9 mouse cellular contexts compared by ENCODE assay signal in the genomic region with DNA sequence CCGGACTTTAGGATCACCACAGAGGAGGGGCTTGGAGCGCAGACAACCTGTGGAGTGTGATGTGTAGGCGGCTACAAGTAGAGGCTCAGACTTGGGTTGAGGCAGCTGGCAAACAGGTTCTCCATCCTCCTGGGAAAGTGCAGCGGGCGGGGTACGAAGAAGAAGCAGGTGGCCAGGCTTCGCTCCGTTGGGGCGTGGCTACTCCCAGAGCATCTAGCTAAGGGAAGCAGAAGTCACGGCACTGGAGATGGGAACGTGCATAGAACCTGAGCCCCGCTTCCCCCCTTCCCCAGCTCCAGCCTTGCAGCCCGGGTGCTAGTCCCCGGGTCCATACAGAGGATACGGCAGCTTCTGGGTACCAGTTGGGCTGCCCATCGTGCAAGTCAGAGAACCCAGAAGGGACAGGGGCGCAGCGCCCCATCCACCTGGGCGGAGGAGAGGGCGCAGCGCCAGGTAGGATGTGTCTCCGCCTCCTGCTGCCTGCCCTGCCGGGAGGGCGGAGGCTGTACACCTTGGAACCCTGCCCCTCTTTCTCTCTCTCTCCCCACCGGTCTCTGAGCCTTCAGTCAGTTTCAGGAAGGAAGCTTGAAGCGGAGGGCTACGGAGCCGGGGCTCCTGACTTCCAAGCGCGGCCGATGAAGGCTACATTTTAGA. TPM values are rescaled to one million over a fixed set of nuclear protein-coding genes. Genes with fewer than 3 reads are reported as not detected.
DNase-seq lines count a peak whose midpoint lies in the region; ATAC-seq and TF ChIP-seq lines count a peak whose summit lies in the region.
"Had no signal": no experiment of that assay in that cellular context is flagged by ENCODE, and none has a peak within 500 bp of the region (broad histone marks: within the 10 kb centered on the region; RNA-seq: fewer than 3 reads in every experiment).

A gene (plus strand): TSS at position 248 of the 654 bp plus-strand sequence.

- peak; percentile 34 for ATAC-seq in lung, postnatal 0 days
- no peak for ATAC-seq in hindbrain, embryonic 15.5 days (ENCODE audit: low FRiP score, low read depth)
- no peak for ATAC-seq in neural tube, embryonic 13.5 days (ENCODE audit: low read depth)
- no peak for ATAC-seq in megakaryocyte-erythroid progenitor cell, adult 5-6 weeks (replicated peaks; ENCODE audit: low FRiP score, low TSS enrichment, poor library complexity, severe bottlenecking)

- TF ChIP-seq POLR2A in cerebellum, adult 2 months (IDR thresholded peaks at IDR 0.05; ENCODE audit: borderline replicate concordance, insufficient read depth, low read length): no peak

- TF ChIP-seq CTCF in cerebellum, adult 2 months (IDR thresholded peaks at IDR 0.05; ENCODE audit: borderline replicate concordance, insufficient read depth, low read depth, low read length): no peak
- no peak for TF ChIP-seq CTCF in lung, postnatal 0 days (IDR thresholded peaks at IDR 0.05)

- peak within 1 kb of the TSS; percentile 39 for H3K4me3 ChIP-seq in cerebellum, adult 2 months (replicated peaks; ENCODE audit: insufficient read depth, low read depth, low read length)
- no peak within 1 kb of the TSS for H3K4me3 ChIP-seq in lung, postnatal 0 days (ENCODE audit: low read depth, low read length)
- H3K4me3 ChIP-seq in hindbrain, embryonic 15.5 days: peak within 1 kb of the TSS; percentile 16; the same call in 1 of the 2 replicates
- H3K4me3 ChIP-seq in neural tube, embryonic 13.5 days: 0 out of 2 replicates have a peak within 1 kb of the TSS, but pooled peaks have one; percentile 4

- H3K4me1 ChIP-seq in cerebellum, adult 2 months (ENCODE audit: control insufficient read depth, insufficient read depth, low read length): no peaks in the 10 kb centered on the region
- 0 out of 2 replicates have a peak, but pooled peaks cover 6% of the 10 kb centered on the region for H3K4me1 ChIP-seq in lung, postnatal 0 days (ENCODE audit: insufficient read depth, low read depth, low read length)
- H3K4me1 ChIP-seq in hindbrain, embryonic 15.5 days (replicated peaks): peaks cover 7% of the 10 kb centered on the region
- H3K4me1 ChIP-seq in neural tube, embryonic 13.5 days (replicated peaks): peaks cover 8% of the 10 kb centered on the region; the same call in 1 of the 2 replicates

- 10% methylated on average over 30 of the region's 31 CpGs for WGBS in cerebellum, adult 2 months
- WGBS in lung, postnatal 0 days: 9% methylated on average over 31 of the region's 31 CpGs
- 9% methylated on average over 31 of the region's 31 CpGs for WGBS in hindbrain, embryonic 15.5 days
- WGBS in neural tube, embryonic 13.5 days: 8% methylated on average over 31 of the region's 31 CpGs

- no peaks in the 10 kb centered on the region for H3K9me3 ChIP-seq in lung, postnatal 0 days (ENCODE audit: low read length)
- H3K9me3 ChIP-seq in hindbrain, embryonic 15.5 days: no peaks in the 10 kb centered on the region
- H3K9me3 ChIP-seq in neural tube, embryonic 13.5 days: no peaks in the 10 kb centered on the region

- TF ChIP-seq EP300 in lung, postnatal 0 days (IDR thresholded peaks at IDR 0.05): no peak

- no peak within 1 kb of the TSS for H3K27ac ChIP-seq in cerebellum, adult 2 months (ENCODE audit: insufficient read depth, low read length)
- H3K27ac ChIP-seq in lung, postnatal 0 days (ENCODE audit: low read length): no peak within 1 kb of the TSS
- no peak within 1 kb of the TSS for H3K27ac ChIP-seq in hindbrain, embryonic 15.5 days (replicated peaks)
- H3K27ac ChIP-seq in neural tube, embryonic 13.5 days (replicated peaks): no peak within 1 kb of the TSS

- no peaks in the 10 kb centered on the region for H3K27me3 ChIP-seq in cerebellum, adult 2 months (ENCODE audit: control insufficient read depth, insufficient read depth, low read length)
- H3K27me3 ChIP-seq in lung, postnatal 0 days (replicated peaks; ENCODE audit: insufficient read depth, low read length): peaks cover 7% of the 10 kb centered on the region; the same call in 1 of the 2 replicates
- peaks cover 36% of the 10 kb centered on the region for H3K27me3 ChIP-seq in hindbrain, embryonic 15.5 days
- H3K27me3 ChIP-seq in neural tube, embryonic 13.5 days: peaks cover 53% of the 10 kb centered on the region

- DNase-seq in cerebellum, adult 2 months: peak in 1 of 2 experiments; percentile 45
- DNase-seq in cerebellum, adult 11-12 months: no peak
- peak; percentile 33 for DNase-seq in lung, postnatal 0 days (ENCODE audit: low spot score)
- DNase-seq in lung, postnatal 14 days: no peak
- no peak for DNase-seq in layer of hippocampus, adult 11-12 months (ENCODE audit: low spot score)
- DNase-seq: retina, postnatal 1 day had no signal

- peak within 1 kb of the TSS; percentile 35 for H3K4me2 ChIP-seq in lung, postnatal 0 days (replicated peaks; ENCODE audit: low read depth, low read length)
- H3K4me2 ChIP-seq in hindbrain, embryonic 15.5 days: peak within 1 kb of the TSS; percentile 44
- H3K4me2 ChIP-seq in neural tube, embryonic 13.5 days: peak within 1 kb of the TSS; percentile 24

- no peaks in the 10 kb centered on the region for H3K36me3 ChIP-seq in lung, postnatal 0 days (ENCODE audit: insufficient read depth, low read length)
- no peaks in the 10 kb centered on the region for H3K36me3 ChIP-seq in hindbrain, embryonic 15.5 days
- H3K36me3 ChIP-seq in neural tube, embryonic 13.5 days: no peaks in the 10 kb centered on the region

- H3K9ac ChIP-seq in lung, postnatal 0 days (replicated peaks; ENCODE audit: low read depth): no peak within 1 kb of the TSS; the same call in 1 of the 2 replicates
- H3K9ac ChIP-seq in hindbrain, embryonic 15.5 days: no peak within 1 kb of the TSS
- no peak within 1 kb of the TSS for H3K9ac ChIP-seq in neural tube, embryonic 13.5 days

RNA-seq across cellular contexts. Expression of the gene that starts here (rescaled TPM):
- polyA plus RNA-seq in cerebellum, adult 2 months (2012; rRNA removed): 0.07 and 0.08 TPM in 2 replicates
- polyA plus RNA-seq in lung, postnatal 0 days (2015; fragmentation: Nextera tagmentation; extraction: Ambion mirVana): 0.13 and 0.18 TPM in 2 replicates
- polyA plus RNA-seq in hindbrain, embryonic 15.5 days (2015; fragmentation: Nextera tagmentation; extraction: Ambion mirVana): not detected in 2 replicates
- polyA plus RNA-seq in neural tube, embryonic 13.5 days (2015; fragmentation: Nextera tagmentation; extraction: Ambion mirVana): not detected in 2 replicates
- not detected in 2 replicates for total RNA-seq in megakaryocyte-erythroid progenitor cell, adult 5-6 weeks (2014; fragmentation: Nextera tagmentation)
- total RNA-seq in megakaryocyte-erythroid progenitor cell, adult 5-6 weeks (2017): not detected in 2 replicates

Comparison
In these comparisons a context has a peak if more than half of its experiments do, and no peak if none do; other contexts are left out.
1. Peak in DNase-seq, ATAC-seq and H3K4me2 ChIP-seq in lung, postnatal 0 days; RNA of the gene not detected or under 1 TPM.